Mouse (Mus musculus) heart, adult 9 months (tissue): ENCODE data around the gene Gdpd5.
A peak's percentile ranks its signal among the peaks of the same experiment; 100 is the strongest.

ENCODE experiments used
- DNase-seq, 2 experiments: peaks; one replicate each; pipeline ENCODE4 v3.0.0; 2022; ENCODE audit warnings: low spot score in 2 of 2

Gene Gdpd5

DNA sequence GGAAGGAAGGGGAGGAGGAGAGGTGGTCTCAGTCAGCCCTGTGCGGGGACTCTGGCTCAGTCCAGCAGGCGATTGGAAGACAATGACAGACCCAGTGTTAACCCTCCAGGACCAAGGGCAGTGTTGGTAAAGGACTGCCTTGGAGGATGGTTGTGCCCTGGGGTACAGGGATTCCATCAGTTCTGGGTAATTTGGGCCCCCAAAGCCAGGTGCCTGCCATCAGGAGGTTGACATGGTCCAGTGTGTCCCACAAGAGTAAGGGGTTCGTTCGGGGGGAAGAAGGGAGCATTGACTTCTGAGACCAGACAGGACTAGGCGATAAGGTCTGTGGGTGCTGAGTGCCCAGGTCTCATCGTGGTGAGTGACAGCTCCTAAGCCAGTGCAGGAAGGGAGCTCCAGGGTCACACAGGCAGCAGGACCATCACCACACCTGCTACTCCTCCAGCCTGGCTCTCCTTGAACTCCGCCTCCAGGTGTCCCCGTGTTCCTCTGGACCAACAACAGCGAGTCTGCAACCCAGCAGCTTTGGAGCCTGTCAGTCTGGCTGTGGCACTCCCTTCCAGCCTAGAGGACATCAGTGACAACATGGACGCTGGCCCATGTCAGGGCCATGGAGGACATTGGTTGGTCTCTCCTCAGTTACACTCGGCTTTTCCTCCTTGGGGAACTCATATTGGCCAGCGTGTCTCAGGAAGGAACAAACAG is 23.0 kb downstream of the Gdpd5 start:
- no peak for DNase-seq

DNA sequence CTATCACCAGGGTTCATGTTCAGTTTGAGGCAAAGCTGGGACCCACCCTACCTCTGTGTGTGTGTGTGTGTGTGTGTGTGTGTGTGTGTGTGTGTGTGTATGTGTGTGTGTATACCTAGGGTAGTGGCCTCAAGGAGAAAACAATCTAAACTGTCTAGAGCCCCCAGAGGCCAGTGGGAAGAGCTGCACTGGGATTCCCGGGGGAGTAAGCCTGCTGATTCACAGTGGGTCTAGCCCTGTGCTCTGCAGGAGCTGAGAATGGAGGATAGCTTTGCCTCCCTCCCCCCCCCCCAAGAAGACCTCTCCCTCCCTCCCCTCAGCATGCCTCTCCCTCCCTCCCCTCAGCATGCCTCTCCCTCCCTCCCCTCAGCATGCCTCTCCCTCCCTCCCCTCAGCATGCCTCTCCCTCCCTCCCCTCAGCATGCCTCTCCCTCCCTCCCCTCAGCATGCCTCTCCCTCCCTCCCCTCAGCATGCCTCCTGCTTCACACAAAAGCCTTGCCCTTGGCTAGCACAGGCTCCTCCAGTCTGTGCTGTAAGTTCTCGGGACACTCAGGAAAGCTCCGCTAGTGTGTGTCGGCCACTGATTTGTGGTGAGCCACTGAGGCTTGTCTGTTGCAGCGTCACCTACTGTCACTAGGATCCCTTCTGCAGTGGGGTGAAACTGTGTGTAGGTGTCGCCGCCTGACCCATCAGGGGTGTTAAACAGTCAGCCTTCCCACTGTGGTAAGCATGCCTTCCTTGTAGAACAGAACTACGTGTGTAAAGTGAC is 24.4 kb downstream of the Gdpd5 start:
- DNase-seq: no peak

DNA sequence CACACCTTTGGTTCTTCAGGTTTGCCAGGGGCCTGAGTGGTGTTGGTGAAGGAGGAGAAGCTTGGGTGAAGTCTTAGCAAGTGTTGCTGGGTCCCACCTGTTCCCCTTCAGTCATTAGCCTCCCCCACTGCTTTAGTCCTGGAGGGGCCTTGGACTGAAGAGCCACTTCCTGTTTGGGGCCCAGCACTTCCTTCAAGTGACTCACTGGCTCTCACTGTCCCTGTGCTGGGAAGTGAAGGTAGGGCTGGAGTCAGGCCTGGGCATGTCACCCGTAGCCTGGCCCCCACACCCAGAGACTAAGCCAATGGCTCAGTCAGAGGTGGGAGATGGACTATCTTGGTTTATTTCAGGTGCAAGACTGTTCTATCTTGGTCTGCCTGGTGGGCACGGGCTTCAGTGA is 26.4 kb downstream of the Gdpd5 start:
- DNase-seq: no peak

DNA sequence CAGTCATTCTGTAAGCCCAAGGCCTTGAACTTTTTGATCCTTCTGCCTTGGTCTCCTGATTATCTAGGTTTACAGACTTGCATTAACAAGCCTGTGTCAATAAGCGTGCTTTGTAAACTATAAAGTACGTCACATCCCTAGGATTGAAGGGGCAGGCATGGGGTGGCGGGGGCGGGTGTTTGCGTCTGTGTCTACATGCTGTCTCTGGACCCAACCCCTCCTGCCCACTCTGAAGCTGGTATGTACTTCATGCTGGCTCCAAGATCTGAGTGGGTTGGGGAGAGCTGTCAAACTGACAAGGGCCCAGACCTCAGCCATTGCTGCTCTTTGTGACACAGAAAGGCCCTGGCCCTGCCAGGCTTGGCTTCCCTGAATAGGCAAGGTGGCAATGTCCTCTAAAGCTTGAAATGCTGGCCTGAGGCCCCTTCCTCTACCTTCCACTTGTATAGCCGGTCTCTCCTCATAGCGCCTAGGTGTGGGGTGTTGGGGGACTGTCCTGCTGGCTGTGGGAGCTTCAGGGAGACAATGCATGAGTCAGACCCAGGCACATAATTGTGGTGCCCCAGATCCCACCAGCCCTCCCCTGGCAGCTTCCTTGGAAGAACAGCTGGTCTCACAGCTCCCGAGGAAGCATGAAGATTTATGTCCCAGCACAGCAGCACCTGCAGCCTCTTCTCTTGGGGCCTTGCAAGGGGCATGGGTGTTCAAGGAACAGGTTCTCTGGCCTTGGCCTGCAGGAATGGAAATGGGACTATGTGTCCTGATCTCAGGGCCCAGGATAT is 28.4 kb downstream of the Gdpd5 start:
- DNase-seq: no peak

DNA sequence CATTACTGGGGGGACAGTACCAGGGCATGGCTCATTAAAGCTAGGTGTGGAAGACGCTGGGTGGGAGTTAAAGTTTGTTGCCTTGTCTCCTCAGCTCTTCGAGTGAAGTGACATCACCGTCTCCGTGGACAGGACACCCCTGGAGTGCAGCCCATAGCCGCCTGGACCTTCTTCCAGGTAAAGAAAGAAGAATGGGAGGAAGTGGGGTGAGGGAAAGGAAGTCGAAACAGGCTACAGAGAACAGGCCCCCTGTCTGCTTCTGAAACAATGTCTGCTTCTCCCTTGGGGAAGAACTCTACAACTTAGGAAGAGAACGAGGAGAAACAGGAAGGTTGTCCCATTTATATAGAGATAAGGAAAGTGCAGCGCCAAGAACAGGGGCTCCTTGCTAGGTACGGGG is 29.1 kb downstream of the Gdpd5 start:
- DNase-seq: peak; percentile 35 to 68

DNA sequence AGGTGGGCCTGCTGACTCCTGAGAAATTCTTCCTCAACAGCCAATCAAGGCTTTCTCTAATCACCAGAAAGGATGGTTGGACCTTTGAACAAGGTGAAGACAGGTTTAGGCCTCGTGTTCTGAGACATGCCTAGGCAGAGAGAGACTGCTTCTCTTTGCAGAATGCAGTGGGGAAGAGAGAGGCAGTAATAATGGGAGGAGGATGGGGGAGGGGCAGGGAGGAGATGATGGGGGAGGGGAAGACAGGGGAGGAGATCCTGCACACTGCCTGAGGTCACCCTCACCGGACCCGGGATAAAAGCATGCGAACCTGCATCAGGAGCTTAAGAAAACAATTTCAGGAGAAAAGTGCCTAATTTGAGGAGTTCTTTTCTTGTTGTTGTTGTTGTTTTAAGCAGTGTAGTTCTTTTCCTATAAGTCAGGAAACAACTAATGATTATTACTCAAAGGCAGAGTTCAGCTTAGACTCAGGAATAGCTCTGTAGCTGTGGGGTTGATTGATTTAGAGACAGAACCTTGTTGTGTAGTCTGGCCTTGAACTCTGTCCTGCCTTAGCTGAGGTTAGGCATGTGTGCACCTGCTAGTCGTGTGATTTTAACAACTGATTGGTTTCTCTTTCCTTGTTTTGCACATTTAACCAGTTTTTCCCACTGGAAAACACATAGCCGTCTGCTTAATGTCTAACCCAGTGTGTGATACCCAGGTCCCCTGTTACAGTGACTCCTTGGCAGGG is 30.0 kb downstream of the Gdpd5 start:
- DNase-seq: no peak

DNA sequence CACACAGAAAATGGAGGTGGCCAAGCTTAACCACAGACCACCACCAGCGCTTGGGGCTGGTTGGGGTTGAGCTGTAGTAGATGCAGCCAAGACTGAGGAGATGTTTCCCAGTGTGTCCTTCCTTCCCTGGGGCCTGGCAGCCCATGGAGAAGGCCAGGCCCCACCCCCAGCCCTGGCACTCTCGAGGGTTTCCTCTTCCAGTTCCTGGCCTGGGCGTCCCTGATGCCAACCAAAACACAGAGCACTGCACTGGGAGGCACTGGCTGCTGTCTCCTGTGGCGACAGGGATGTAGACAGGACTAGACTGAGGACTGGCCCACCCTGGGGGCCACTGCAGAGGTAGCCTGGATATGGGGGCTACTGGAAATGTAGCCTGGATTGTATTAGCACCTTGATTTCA is 33.8 kb downstream of the Gdpd5 start:
- peak in 1 of 2 experiments; percentile 31 for DNase-seq

DNA sequence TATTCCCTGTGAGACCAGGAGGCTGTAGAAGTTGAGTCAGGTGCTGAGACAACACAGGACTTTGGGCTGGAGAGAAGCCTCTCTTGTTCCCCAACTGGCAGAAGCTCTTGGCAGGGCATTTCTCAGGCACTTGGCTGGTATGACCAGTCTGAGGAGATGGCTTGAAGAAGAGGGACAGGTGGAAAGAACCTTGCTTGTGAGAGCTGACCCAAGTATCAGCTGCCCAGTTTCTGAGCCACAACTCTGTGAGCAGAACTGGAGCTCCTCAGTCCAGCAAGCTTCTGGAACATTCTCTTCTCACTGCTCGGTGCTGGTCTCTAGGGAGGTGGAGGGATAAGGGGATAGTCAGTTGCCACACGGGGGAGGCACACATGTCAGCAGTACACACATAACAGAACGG is 38.1 kb downstream of the Gdpd5 start:
- no peak for DNase-seq

DNA sequence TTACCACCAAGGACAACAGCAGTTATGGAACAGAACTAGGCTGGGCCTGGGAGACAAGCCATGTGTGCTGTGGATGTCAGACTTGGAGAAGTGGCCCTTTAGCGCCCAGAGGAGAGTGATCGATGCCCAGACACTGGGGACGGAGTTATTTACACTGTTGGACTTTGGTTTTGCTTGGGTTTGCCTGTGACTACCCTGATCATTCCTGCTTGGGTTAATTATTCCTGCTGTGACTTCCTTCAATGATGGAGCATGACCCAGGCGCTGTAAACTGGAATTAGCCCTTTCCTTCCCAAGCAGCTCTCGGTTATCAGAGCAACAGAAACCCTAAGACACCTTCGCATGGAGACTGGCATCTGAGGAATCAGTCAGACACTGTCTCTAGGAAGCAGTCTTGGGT is 39.8 kb downstream of the Gdpd5 start:
- no peak for DNase-seq

DNA sequence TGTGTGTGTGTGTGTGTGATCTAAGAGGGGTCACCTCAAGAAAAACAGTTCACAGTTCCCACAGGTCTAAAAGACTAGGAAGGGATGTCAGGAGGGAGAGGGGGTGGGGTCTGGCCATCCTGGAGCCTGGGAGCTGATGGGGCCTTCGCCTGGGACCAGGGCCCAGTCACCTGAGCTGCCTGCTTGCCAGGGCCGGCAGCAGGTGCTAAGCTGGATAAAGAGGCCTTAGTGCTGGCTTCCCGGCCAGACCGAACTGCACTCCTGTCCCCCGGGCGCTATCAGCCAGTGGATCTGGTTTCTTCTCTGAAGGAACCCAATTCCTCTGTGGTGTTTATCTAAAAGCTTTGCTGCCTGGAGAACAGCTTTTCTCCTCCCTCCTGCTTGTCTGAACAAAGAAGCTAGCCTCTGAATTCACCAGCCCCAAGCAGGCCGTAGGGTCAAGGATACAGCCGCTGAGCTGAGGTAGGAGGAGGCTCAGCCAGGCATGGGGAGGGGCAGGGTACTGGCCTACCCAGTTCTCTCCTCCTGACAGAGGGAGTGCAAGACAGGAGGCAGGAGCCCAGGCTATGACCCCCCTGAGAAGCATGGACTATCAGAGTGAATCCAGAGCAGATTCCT is 43.4 kb downstream of the Gdpd5 start:
- no peak for DNase-seq

DNA sequence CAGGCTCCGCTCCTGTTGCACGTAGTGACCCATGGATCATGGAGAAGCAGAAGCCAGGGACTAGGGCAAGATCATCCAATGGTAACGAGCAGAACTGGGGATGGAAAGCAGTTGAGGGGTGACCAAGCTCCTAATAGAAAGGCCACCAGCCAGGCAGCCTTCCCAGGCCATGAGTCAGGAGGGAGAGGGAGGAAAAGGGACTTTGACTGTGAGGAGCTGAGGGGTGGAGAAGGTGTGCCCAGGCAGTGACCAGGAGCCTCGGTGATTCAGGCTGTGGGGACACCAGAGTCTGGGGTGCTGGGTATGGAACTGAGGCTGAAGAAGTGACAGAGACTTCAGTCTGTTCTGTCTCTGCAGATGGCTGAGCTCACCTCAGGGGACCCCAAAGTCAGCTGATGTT is 44.5 kb downstream of the Gdpd5 start:
- no peak for DNase-seq

DNA sequence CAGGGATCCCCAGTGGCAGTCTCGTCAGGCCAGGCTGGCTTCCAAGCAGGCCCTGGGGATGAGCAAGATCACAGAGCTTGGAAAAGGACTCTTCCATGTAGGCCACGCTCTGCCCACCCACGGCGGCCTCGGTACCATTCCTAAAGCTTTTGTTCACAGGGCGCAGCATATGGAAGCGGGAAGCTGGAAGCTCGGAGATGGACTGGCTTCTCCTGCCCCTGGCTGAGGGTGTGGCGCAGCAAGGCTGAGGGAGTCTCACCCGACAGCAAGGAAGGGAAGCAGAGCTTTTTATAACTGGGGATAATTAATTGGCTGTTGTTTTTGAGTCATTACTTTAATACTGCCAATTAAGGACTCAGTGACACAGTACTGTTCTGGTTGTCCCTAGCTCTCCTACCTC is 45.8 kb downstream of the Gdpd5 start:
- DNase-seq: no peak

DNA sequence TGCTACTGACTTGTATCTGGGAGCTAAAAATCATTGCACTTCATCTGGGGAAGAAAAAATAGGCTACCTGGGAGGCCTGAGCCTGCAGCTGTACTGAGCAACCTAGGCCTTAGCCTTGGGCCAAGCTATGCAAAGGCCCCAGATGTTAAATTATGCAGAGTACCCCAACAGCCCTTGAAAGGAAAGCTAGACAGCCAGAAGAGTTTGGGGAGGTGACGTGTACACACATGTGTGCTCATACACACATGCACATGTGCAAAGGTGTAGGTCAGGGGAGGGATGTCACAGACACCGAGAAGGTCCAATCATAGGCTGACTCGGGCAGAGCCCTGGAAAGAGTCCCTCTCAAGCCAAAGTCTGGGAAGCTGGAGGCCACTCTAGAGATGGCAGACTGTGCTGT is 46.8 kb downstream of the Gdpd5 start:
- no peak for DNase-seq

DNA sequence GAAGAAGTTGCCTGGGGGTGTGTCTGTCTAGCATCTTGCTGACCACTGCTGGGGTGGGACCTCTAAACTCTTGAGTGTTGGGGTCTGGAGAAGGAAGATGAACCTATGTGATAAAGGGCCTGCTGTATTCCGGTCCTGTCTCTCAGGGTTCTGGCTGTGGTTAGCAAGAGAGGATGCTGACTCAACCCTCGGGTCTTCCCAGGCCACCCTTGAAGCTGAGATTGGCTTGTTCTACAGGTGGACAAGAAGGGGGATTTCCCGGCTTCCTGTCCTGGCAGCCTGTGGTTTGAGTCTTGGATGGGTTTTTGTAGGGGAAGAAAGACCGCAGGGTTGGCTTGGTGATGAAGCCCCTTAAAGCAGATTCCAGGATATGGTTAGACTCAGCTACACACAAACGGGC is 47.6 kb downstream of the Gdpd5 start:
- no peak for DNase-seq

DNA sequence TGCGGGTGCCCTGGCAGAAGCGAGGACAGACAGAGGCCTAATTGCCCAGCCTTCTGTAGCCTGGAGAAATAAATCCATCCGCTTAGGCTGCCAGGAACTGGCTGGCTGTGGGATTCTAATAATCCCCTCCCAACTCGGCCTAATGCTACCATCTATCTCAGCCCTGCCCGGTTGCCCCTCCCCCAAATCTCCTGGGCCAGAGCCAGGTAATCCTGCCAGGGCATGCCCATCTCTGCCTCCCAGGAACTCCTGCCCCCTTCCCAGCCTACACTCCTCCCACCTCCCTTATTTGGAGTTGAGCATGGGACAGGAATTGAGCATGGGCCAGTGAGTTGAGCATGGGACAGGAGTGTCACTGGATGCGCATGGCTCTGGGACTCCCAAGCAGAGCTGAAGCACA is 48.6 kb downstream of the Gdpd5 start:
- DNase-seq: no peak

DNA sequence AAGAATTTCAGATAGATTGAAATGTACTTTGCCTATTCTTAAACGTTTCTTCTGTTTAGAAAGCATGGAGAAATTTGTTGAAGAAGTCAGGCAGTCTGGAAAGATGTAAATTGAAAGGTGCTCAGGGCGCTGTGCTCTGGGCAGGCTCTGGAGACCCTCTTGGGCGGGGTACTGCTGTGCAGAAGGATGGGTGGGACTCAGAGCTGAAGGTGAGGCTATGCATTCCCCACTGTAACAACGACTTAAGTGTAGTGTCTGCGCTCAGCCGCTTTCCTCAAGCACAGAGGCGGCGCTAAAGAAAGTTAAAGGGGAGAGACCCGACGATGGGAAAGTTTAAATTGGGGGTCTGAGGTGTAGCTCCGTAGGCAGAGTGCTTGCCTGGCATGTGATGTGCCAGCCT is 49.0 kb downstream of the Gdpd5 start:
- no peak for DNase-seq

DNA sequence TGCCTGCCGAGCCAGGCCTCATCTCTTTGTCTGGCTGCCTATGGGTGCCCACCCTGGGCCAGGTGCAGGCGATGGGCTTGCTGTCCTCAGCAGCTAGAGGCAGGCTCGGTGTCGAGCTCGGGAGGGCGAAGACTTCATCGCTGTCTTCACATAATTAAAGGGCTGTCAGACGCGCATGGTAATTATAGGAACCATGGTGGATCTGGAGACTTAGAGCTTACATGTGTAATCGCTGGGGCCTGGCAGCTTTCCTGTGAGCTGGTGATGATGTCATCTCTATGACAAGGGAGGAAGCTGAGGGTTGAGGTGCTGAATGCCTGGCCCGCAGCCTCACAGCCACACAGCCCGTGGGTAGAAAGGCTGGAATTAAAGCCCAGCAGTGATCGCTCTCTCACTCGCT is 51.0 kb downstream of the Gdpd5 start:
- peak in 1 of 2 experiments; percentile 20 for DNase-seq

DNA sequence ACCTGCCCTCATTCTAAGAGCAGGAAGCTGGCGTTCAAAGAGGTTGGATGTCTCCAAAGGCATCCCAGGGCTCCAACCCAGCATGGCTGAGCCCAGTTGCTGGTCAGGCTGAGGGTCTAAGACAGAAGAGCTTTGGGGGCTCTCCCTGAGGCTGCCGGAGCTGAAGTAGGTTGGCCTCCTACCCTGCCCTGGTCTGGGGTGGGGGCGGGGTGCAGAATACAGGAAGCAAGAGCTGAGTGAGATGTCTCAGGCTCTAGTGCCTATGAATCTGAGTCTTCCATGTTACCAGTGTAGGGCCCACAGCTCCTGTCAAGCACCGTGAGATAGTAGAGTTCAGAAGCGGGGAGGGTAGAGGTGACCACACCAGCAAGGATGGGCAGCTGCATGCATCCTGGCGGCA is 51.6 kb downstream of the Gdpd5 start:
- DNase-seq: no peak

DNA sequence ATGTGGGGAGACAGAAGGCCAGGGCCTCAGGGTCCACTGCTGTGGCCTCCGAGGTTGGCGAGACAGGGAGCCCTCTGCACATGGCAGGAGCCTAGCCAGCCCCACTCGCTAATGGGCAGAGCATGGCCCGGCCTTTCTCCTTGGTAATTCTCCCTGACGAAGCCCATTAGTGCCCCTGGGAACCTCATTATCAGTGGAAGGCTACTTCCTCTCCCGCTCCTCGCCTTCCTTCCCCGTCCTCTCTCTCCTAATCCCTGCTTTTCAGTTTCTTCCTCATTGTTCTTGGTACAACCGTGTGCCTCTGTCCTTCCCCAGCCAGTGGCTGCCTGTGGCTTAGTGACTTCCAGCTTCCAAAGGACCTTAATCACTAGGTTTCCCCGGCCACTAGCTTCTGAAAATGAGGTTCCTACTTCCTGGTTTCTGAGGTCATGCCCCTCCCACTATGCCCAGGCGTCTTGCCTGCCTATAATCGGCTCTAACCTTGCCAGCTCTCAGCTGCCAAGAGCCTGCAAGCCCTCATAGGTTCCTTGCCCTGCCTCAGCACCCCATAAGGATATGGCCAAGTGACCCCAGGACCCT is 53.5 kb downstream of the Gdpd5 start:
- no peak for DNase-seq

DNA sequence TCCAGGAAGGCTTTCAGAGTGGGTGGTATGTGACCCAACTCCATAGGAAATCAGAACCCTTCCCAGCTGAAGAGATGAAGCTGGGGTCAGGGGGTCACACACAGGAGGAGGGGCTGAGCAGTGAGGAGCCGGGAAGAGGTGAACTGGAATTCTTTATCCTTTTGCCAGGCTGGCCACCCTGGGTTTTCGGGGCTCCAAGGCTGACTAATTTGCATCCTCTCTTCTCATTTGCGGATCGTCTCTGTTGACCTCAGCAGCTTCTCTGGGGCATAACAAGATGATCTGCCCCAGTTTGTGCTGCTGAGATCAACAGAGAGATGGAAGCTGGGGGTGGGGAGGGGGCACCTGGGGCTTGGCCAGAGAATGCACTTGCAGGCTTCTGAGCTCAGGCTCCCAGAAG is 55.3 kb downstream of the Gdpd5 start:
- DNase-seq: no peak

DNA sequence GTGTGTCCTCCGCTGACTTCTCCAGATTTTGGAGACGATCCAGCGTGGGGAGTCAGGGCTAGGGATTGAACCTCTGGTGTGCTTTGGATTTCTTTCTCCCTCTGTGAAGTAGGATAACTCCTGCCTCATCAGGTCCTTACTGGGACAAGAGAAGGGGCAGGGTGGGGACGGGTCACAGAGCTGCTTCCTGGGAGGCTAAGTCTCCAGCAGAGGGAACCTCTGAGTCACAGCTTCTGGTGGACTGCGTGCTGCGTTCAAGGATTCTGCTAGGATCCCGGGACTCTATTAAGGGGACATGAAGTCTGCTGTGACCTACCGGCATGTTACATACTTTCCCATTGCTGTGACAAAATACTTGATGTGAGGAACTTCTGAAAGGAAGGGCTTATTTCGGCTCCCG is 57.7 kb downstream of the Gdpd5 start:
- DNase-seq: no peak
